Mouse (Mus musculus) Muller cell, postnatal 12 days (primary cell): ENCODE results near the gene Smarca2.
"Not testable (repeated sequence)": the region's sequence is repeated elsewhere in the genome, so short reads cannot be mapped to it uniquely, and the experiment has no call there.

Experiments
- DNase-seq: peaks from one replicate; pipeline ENCODE4 v3.0.0-alpha.2; 2015; ENCODE audit errors: inconsistent ontology term

The Smarca2 gene

GRCm38 (mm10) chr19:26616271-26616670, 11.4 kb downstream of the Smarca2 start:
- DNase-seq, result no peak

GRCm38 (mm10) chr19:26617287-26617686, 12.4 kb downstream of the Smarca2 start:
- DNase-seq, result no peak

- no peak for DNase-seq
Measured at GRCm38 (mm10) chr19:26630712-26631235, 25.9 kb downstream of the Smarca2 start.

GRCm38 (mm10) chr19:26632228-26632627, 27.4 kb downstream of the Smarca2 start:
- DNase-seq, result no peak

DNA sequence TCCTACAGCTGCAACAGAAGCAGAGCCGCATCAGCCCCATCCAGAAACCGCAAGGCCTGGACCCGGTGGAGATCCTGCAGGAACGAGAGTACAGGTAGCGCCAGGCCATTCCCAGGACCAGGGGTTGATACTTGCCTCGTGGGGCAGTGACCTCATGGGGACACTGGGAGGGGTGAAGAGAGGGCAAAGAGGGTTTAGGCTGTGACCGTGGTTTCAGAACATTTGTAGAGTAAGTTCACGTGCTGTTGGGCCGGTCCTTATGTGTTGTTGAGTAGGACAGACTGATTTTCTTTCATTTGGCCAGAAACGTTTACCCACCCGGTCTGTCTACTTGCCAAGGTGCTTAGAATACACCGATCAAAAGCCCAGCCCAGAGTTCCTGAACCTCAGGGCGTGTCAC, 35.7 kb downstream of the Smarca2 start:
- DNase-seq, result no peak

- no peak for DNase-seq
Measured at GRCm38 (mm10) chr19:26641269-26641668, 36.4 kb downstream of the Smarca2 start.

- peak; percentile 32 for DNase-seq
Measured at GRCm38 (mm10) chr19:26643011-26643410, 38.2 kb downstream of the Smarca2 start.

DNA sequence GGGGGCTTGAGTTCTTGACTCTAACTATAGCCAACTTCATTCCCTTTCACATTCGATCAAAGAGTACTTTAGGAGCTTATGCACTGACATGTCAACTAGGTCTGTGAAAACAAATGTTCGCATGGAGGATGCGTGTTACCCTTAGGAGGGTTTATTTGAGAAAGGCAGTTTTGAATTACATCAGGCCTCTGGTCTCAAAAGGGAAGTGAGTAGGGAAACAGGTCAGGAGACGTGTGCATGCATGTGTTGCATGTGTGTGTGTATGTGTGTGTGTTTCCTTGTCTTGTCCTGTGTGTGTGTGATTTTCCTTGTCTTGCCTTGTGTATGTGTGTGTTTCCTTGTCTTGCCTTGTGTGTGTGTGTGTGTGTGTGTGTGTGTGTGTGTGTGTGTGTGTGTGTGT, 39.1 kb downstream of the Smarca2 start:
- no peak for DNase-seq

GRCm38 (mm10) chr19:26645016-26645415, 40.2 kb downstream of the Smarca2 start:
- DNase-seq, result no peak

- DNase-seq, result peak; percentile 7
Measured at GRCm38 (mm10) chr19:26646128-26646527, 41.3 kb downstream of the Smarca2 start.

DNA sequence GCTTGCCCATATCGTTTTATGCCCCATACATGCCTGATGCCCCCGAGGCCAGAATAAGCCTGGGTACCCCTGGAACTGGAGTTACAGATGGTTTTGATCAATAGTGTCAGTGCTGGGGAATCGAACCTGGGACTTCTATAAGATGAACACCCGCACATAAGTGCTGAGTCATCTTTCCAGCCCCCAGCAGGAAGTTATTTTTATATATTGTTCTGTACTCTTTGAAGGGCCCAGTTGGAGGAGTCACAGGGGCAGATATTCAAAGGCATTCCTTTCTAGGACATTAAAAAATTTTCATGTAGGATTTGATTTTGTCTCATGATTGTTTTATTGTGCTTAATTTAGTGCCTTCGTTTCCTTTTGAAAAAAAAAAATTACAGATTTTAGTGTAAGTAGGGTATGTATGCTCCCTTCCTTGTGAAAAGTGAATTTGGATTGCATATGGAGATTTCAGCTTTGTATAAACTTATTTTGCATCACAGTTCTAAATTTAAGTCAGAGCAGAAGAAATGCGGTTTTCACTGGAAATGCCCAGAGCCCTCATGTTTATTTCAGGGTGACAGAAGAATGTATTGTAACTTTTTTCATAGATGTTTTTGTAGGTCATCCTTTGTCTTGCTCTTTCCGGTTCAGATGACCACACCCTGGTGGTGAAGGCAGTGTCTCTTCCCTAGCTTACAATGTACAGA, 45.9 kb downstream of the Smarca2 start:
- no peak for DNase-seq

DNA sequence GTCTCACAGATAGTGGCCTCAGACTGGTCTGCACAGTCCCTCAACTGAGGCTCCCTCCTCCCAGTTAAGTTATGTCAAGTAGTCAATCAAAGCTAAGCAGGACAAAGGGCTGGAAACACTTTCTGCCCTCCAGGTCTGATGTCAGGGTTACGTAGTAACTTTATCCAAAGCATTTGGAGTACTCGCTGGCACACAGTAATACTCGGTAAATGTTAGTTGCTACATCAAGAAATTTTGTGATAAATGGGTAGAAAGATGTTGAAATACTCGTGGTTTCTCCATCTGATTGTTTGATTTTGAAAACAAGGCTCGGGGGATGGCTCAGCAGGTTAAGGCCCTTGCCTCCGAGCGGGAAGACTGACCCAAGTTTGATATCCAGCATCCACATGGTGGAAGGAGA, 53.5 kb downstream of the Smarca2 start:
- no peak for DNase-seq

DNA sequence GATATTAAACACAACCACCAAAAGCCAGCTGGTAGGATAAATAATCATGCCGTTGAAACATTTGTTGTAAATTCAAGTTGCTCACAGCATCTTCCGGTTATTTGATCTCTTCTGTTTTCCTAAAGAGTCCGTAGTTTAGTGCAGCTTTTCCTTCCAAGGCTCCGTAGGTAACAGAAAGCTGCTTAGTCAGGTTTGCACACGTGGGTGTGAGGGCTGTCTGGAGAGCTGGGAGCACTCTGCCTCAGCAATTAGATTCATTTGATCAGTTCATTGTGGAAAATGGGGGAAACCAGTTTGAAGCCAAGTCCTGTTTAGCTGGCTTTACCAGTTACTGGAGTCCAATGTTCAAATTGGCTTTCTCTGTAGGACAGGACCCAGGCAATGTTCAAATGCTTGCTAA, 55.1 kb downstream of the Smarca2 start:
- DNase-seq, result no peak

DNA sequence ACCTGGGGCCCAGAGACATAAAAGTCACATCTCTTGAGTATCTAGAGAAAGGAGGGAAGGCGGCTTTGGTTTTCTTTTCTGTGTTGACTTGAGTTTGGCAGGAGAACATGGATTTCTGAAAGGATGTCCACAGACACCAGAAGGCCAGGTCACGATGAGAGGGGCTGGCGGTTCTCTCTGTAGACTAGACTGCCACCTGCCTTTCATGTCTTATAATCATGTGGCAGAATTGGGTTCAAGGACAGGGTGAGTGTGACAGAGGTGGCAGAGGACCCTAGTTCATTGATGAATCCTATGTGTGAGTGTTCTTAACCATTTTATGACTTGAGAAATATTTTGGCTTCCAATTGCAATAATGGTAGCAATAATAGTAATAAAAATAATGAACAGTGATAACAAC, 56.3 kb downstream of the Smarca2 start:
- DNase-seq, result no peak

- no peak for DNase-seq
Measured at GRCm38 (mm10) chr19:26666303-26666702, 61.5 kb downstream of the Smarca2 start.

DNA sequence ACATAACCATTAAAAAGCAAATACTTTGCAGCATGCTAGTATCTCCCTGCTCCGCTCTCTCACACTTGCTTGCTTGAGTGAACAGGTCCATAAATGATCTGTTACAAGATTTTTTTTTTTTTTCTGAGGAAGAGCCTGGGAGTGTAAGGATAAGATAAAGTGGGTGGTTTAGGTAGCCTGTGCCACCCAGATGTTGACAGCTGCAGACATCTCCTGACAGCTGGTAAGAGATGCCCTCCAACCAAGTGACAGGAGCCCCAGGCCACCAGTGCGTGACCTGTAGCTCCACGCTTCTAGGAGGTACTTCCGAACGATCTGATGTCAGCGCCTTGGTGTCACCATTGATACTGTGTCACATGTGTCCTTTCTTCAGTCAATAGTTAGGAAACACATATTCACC, 65.2 kb downstream of the Smarca2 start:
- DNase-seq, result no peak

DNA sequence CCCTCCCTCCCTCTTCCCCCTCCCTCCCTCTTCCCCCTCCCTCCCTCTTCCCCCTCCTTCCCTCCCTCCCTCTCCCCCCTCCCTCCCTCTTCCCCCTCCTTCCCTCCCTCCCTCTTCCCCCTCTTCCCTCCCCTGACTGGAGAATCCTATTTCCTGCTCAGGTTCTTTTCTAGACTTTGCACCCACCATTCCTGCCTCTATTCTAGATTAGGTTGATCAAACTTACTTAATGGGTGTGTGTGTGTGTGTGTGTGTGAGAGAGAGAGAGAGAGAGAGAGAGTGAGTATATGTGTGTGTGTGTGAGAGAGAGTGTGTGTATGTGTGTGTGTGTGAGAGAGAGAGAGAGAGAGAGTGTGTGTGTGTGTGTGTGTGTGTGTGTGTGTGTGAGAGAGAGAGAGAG, 66.6 kb downstream of the Smarca2 start:
- DNase-seq, result not testable (repeated sequence)

DNA sequence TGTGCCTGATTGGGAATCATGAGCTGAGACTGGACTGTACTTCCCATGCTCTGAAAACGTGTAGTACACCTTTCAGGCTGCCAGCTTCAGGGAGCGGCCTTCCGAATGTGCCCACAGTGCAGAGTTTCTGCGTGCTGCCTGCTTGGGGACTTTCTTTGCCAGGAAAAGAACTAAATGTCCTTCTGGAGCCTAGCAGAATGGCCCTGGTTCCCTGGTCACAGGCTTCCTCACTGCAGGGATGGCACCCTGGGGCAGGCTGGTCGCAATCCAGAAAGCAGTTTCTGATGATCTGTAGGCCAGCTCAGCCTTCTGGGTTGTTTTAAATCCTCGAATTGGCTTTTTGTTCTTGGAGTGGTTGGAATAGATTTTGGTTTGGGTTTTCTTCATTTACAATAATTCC, 71.1 kb downstream of the Smarca2 start:
- DNase-seq, result no peak

GRCm38 (mm10) chr19:26678543-26678942, 73.7 kb downstream of the Smarca2 start:
- DNase-seq, result no peak

DNA sequence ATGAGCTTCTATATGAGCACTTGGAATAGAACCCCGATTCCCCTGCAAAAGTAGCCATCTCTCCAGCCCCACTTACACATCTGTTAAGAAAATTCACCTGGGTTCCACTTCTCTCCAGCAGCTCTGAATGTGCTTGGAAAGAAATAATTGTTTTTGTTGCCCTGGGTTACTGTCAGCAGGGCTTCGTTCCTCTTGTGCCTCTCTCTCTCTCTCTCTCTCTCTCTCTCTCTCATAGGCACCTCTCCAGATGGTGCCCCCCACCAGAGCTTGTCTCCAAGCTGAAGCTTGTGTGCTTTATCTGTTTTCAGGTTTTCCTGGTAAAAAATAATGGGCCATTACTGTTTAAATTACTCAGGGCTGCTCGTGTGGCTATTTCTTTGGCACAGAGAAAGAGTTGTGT, 74.8 kb downstream of the Smarca2 start:
- DNase-seq, result no peak

DNA sequence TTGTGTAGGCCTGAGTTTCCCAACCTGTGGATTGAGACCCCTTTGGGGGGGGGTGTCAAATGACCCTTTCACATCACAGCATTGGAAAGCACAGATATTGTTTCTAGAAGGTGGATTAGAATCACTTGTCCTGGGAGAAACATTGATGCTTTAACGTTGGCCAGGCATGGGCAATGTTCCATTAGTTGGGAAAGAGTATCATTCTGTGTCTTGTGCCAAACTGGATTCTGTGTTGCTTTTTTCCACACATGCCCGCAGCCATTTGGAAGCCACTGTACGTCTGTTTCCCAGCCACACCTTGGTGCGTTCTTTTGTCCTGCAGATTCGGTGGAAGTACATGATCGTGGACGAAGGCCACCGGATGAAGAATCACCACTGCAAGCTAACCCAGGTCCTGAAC, 76.7 kb downstream of the Smarca2 start:
- DNase-seq, result no peak

DNA sequence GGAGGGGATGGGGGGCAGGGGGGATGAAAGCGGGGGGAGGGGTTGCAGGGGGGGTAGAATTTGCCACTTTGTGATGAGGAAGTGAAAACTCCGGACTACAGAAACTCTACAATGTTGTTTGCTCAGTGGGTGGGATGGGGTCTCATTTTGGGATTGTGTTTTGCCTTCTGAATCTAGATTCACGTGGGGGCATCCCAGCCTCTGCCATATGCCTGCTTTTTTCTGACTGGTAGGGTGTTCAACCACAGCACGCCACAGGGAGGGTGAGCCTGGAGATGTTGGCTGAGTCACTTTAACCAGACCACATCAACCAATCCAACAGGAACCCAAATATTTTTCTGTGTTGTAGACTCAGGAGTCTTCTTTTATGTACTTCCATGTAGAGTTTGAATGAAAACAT, 77.3 kb downstream of the Smarca2 start:
- no peak for DNase-seq

DNA sequence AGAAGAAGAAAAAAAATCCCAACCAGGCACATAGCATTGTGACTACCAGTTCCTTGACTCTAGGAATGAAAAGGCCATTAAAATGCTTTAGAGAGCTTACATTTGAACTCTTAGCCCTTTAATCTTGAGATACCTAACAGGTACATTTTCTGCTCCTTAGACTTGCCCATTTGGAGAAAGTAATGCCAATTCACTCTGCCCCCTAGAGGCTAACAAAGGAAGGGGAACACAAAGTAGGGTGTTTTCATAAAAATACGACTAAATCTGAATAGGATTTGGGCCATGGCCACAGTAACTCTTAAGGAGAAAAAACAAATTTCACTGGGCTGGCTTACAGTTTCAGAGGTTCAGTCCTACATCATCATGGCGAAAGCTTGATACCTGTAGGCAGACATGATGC, 77.9 kb downstream of the Smarca2 start:
- DNase-seq, result no peak

GRCm38 (mm10) chr19:26683731-26684130, 78.9 kb downstream of the Smarca2 start:
- DNase-seq, result no peak
